Comparison of ENCODE assay signal across 9 mouse cellular contexts in the genomic region with DNA sequence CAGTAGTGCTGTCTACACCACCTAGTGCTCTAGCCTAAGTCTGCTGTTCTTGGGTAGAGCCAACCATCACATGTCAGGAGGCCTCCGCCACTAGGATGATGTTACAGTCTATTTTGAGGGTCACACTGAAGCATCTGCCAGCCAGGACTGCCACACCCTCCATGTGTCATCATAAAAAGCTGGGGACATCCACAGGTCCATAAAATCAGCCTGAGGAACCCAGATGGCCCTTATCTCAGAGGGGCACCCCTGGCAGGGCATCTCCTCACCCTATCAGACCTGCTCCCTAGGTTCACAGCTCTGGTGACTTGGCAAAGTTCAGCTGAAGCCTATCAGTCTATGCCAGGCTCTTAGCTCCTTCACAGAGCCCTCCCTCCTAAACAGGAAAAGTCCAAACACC. TPM values are rescaled to one million over a fixed set of nuclear protein-coding genes. Genes with fewer than 3 reads are reported as not detected.
DNase-seq lines count a peak whose midpoint lies in the region; ATAC-seq lines count a peak whose summit lies in the region.
"Had no signal": no experiment of that assay in that cellular context is flagged by ENCODE, and none has a peak within 500 bp of the region (broad histone marks: within the 10 kb centered on the region; RNA-seq: fewer than 3 reads in every experiment).

No protein-coding gene starts in this region.

- no peaks in the 10 kb centered on the region for H3K9me3 ChIP-seq in lung, embryonic 16.5 days (ENCODE audit: control insufficient read depth, low read length)
- H3K9me3 ChIP-seq in stomach, embryonic 14.5 days (ENCODE audit: control insufficient read depth, low read depth, low read length), result no peaks in the 10 kb centered on the region

- no peak overlapping the region for H3K4me3 ChIP-seq in lung, embryonic 16.5 days (ENCODE audit: low read length)
- no peak overlapping the region for H3K4me3 ChIP-seq in stomach, embryonic 14.5 days (ENCODE audit: low read depth, low read length)

- 83% methylated on average over 1 of the region's 1 CpGs for WGBS in lung, embryonic 16.5 days
- whole genome bisulfite sequencing in stomach, embryonic 14.5 days, result 92% methylated on average over 1 of the region's 1 CpGs

- intact Hi-C loops in gastrocnemius, postnatal 36 days (cut with DNase I), result no loop called here

- no peaks in the 10 kb centered on the region for H3K27me3 ChIP-seq in lung, embryonic 16.5 days (ENCODE audit: control insufficient read depth, insufficient read depth, low read depth, low read length)
- H3K27me3 ChIP-seq in stomach, embryonic 14.5 days (ENCODE audit: control insufficient read depth, insufficient read depth, low read length), result no peaks in the 10 kb centered on the region

- peaks cover 8% of the 10 kb centered on the region for H3K36me3 ChIP-seq in lung, embryonic 16.5 days (ENCODE audit: control insufficient read depth, insufficient read depth, low read length)
- peaks cover 19% of the 10 kb centered on the region; the same call in 1 of the 2 replicates for H3K36me3 ChIP-seq in stomach, embryonic 14.5 days (ENCODE audit: control insufficient read depth, insufficient read depth, low read length)

- ATAC-seq in lung, embryonic 16.5 days (ENCODE audit: low read depth), result peak; percentile 20; the same call in 1 of the 2 replicates
- ATAC-seq in stomach, embryonic 14.5 days (ENCODE audit: insufficient number of reproducible peaks, insufficient read depth, low FRiP score, low read depth), result peak; percentile 94; the same call in 1 of the 2 replicates

- peaks cover 6% of the 10 kb centered on the region for H3K4me1 ChIP-seq in lung, embryonic 16.5 days (replicated peaks; ENCODE audit: control insufficient read depth, insufficient read depth, low read length)
- peaks cover 3% of the 10 kb centered on the region for H3K4me1 ChIP-seq in stomach, embryonic 14.5 days (ENCODE audit: control insufficient read depth, insufficient read depth, low read length)

- no peak overlapping the region for H3K4me2 ChIP-seq in lung, embryonic 16.5 days (ENCODE audit: low read depth, low read length)
- H3K4me2 ChIP-seq in stomach, embryonic 14.5 days (replicated peaks; ENCODE audit: low read depth, low read length), result no peak overlapping the region

- H3K27ac ChIP-seq in lung, embryonic 16.5 days (ENCODE audit: low read length), result no peak overlapping the region
- no peak overlapping the region for H3K27ac ChIP-seq in stomach, embryonic 14.5 days (ENCODE audit: low read length)

- no peak overlapping the region for H3K9ac ChIP-seq in lung, embryonic 16.5 days (ENCODE audit: low read length)
- no peak overlapping the region for H3K9ac ChIP-seq in stomach, embryonic 14.5 days (replicated peaks; ENCODE audit: low read depth, low read length)

- no peak for DNase-seq in lung, postnatal 4 days
- DNase-seq in gastrocnemius, postnatal 36 days, result peak; percentile 27 to 36
- peak; percentile 92 for DNase-seq in liver
- no peak for DNase-seq in urinary bladder, adult 2 months (ENCODE audit: low spot score)
- no peak for DNase-seq in kidney, postnatal 14 days
- no peak for DNase-seq in embryo, embryonic 10.5 days (ENCODE audit: low spot score)
- DNase-seq: kidney, adult 11 months had no signal

RNA-seq across cellular contexts. Expression of a gene that starts 6.2 kb away (rescaled TPM):
- polyA plus RNA-seq in lung, embryonic 16.5 days (2015; fragmentation: Nextera tagmentation; extraction: Ambion mirVana), result 10.0 and 13.0 TPM in 2 replicates
- total RNA-seq in gastrocnemius, postnatal 36 days (2021), result 10 to 100 TPM; 19.7 to 22.0 TPM
- polyA plus RNA-seq in stomach, embryonic 14.5 days (2014; fragmentation: Nextera tagmentation; extraction: Ambion mirVana), result 15.0 and 18.4 TPM in 2 replicates
- 17.7 and 18.2 TPM in 2 replicates for polyA plus RNA-seq in urinary bladder, adult 2 months (2012; rRNA removed)

RNA-seq across cellular contexts. Expression of a gene that starts 6.6 kb away (rescaled TPM):
- 4.0 and 4.6 TPM in 2 replicates for polyA plus RNA-seq in lung, embryonic 16.5 days (2015; fragmentation: Nextera tagmentation; extraction: Ambion mirVana)
- total RNA-seq in gastrocnemius, postnatal 36 days (2021), result not detected
- 0.30 TPM in 1 of 2 replicates, not detected in the other for polyA plus RNA-seq in stomach, embryonic 14.5 days (2014; fragmentation: Nextera tagmentation; extraction: Ambion mirVana)
- not detected in 2 replicates for polyA plus RNA-seq in urinary bladder, adult 2 months (2012; rRNA removed)

RNA-seq across cellular contexts. Expression of a gene that starts 32.2 kb away (rescaled TPM):
- polyA plus RNA-seq in lung, embryonic 16.5 days (2015; fragmentation: Nextera tagmentation; extraction: Ambion mirVana), result 41.2 and 42.7 TPM in 2 replicates
- total RNA-seq in gastrocnemius, postnatal 36 days (2021), result 1 to 10 TPM; 1.1 to 1.2 TPM
- 47.2 and 52.3 TPM in 2 replicates for polyA plus RNA-seq in stomach, embryonic 14.5 days (2014; fragmentation: Nextera tagmentation; extraction: Ambion mirVana)
- 14.5 and 21.2 TPM in 2 replicates for polyA plus RNA-seq in urinary bladder, adult 2 months (2012; rRNA removed)

RNA-seq across cellular contexts. Expression of a gene that starts 34.0 kb away (rescaled TPM):
- 55.2 and 56.0 TPM in 2 replicates for polyA plus RNA-seq in lung, embryonic 16.5 days (2015; fragmentation: Nextera tagmentation; extraction: Ambion mirVana)
- 10 to 100 TPM; 19.0 TPM for total RNA-seq in gastrocnemius, postnatal 36 days (2021)
- 51.4 and 56.4 TPM in 2 replicates for polyA plus RNA-seq in stomach, embryonic 14.5 days (2014; fragmentation: Nextera tagmentation; extraction: Ambion mirVana)
- polyA plus RNA-seq in urinary bladder, adult 2 months (2012; rRNA removed), result 42.2 and 44.4 TPM in 2 replicates

RNA-seq across cellular contexts. Expression of a gene that starts 39.5 kb away (rescaled TPM):
- 179 and 215 TPM in 2 replicates for polyA plus RNA-seq in lung, embryonic 16.5 days (2015; fragmentation: Nextera tagmentation; extraction: Ambion mirVana)
- total RNA-seq in gastrocnemius, postnatal 36 days (2021), result 10 to 100 TPM; 38.4 to 52.9 TPM
- 265 and 276 TPM in 2 replicates for polyA plus RNA-seq in stomach, embryonic 14.5 days (2014; fragmentation: Nextera tagmentation; extraction: Ambion mirVana)
- polyA plus RNA-seq in urinary bladder, adult 2 months (2012; rRNA removed), result 79.8 and 95.3 TPM in 2 replicates

Comparison
In these comparisons a context has a peak if more than half of its experiments do, and no peak if none do; other contexts are left out.
1. DNase-seq: peak in gastrocnemius, postnatal 36 days (2 of 2) and liver (single experiment); none in lung, postnatal 4 days (0 of 2), urinary bladder, adult 2 months (single experiment), kidney, postnatal 14 days (single experiment) and embryo, embryonic 10.5 days (single experiment).